ENCODE assay signal across 8 mouse cellular contexts in the genomic region with DNA sequence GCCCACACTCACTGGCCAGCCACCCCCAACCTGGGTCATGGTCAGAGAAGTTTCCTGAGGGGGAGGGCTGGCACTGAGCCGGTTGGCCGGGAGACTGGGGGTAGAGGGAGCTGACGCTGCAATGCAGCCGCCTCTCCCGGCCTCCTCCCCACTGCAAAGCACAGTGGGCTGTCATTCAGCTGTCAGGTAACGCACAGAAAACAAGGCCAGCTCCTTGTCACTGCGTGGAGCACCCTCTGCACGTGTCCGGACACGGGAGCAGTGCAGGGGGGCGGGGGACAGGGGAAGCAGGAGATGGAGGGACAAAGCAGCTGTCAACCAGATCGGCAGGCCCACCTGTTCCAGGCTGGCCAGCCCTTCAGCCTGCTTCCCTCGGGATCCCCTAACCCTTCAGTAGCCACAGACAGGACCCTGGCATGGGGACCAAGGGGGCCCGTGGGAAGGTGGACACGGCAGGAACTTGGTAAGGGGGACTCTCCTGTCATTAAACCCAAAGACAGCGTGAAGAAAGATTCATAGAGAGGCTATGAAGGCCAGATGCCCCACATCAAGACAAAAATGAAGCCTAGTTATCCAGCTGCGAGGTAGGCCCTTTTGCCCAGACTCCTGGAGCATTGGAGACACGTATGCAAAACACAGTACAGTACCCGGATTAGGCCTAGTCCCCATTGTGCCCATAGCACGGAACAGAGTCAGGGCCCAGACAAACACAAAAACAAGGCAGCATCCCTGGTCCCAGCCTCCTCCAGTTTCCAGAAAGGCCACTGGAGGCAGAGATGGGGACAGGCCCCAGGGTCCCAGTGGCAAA. TPM values are rescaled to one million over a fixed set of nuclear protein-coding genes. Genes with fewer than 3 reads are reported as not detected.
A peak's percentile ranks its signal among the peaks of the same experiment; 100 is the strongest.
DNase-seq lines count a peak whose midpoint lies in the region; ATAC-seq and TF ChIP-seq lines count a peak whose summit lies in the region.

No protein-coding gene starts in this region.

- peaks cover 29% of the 10 kb centered on the region for H3K4me1 ChIP-seq in forebrain, embryonic 15.5 days
- peaks cover 28% of the 10 kb centered on the region for H3K4me1 ChIP-seq in neural tube, embryonic 13.5 days (replicated peaks)

- ATAC-seq in forebrain, embryonic 15.5 days (replicated peaks), result peak; percentile 39
- ATAC-seq in neural tube, embryonic 13.5 days (ENCODE audit: low read depth), result peak; percentile 19
- ATAC-seq in erythroid progenitor cell, adult 5-6 weeks (replicated peaks; ENCODE audit: low FRiP score, poor library complexity, severe bottlenecking), result no peak

- H3K4me2 ChIP-seq in forebrain, embryonic 15.5 days (replicated peaks), result peak overlapping the region; percentile 83
- peak overlapping the region; percentile 89 for H3K4me2 ChIP-seq in neural tube, embryonic 13.5 days

- WGBS in forebrain, embryonic 15.5 days, result 27% methylated on average over 20 of the region's 20 CpGs
- 52% methylated on average over 20 of the region's 20 CpGs for WGBS in neural tube, embryonic 13.5 days

- no peaks in the 10 kb centered on the region for H3K27me3 ChIP-seq in forebrain, embryonic 15.5 days
- no peaks in the 10 kb centered on the region for H3K27me3 ChIP-seq in neural tube, embryonic 13.5 days

- peak overlapping the region; percentile 70 for H3K4me3 ChIP-seq in forebrain, embryonic 15.5 days
- peak overlapping the region; percentile 54 for H3K4me3 ChIP-seq in neural tube, embryonic 13.5 days

- DNase-seq in layer of hippocampus, postnatal 10 days (ENCODE audit: low spot score in 2 of 2), result peak; percentile 59 to 68
- DNase-seq in layer of hippocampus, adult 9-10 months (ENCODE audit: low spot score), result no peak
- peak; percentile 66 for DNase-seq in brain, embryonic 14.5 days (ENCODE audit: low read depth)
- DNase-seq in layer of hippocampus, postnatal 36 days, result peak; percentile 30 to 55
- no peak for DNase-seq in gastrocnemius, adult 18-20 months (ENCODE audit: low spot score)

- no peaks in the 10 kb centered on the region for H3K9me3 ChIP-seq in forebrain, embryonic 15.5 days
- no peaks in the 10 kb centered on the region for H3K9me3 ChIP-seq in neural tube, embryonic 13.5 days

- peak overlapping the region; percentile 80 for H3K9ac ChIP-seq in forebrain, embryonic 15.5 days (replicated peaks)
- peak overlapping the region; percentile 88 for H3K9ac ChIP-seq in neural tube, embryonic 13.5 days

- no peak for TF ChIP-seq CTCF in brain, embryonic 14.5 days (IDR thresholded peaks at IDR 0.05; ENCODE audit: borderline replicate concordance, extremely low read depth, insufficient read depth, insufficient read length)

- peaks cover 12% of the 10 kb centered on the region; the same call in 1 of the 2 replicates for H3K36me3 ChIP-seq in forebrain, embryonic 15.5 days
- H3K36me3 ChIP-seq in neural tube, embryonic 13.5 days, result peaks cover 16% of the 10 kb centered on the region; the same call in 1 of the 2 replicates

- no peak for TF ChIP-seq POLR2A in brain, embryonic 14.5 days (IDR thresholded peaks at IDR 0.05; ENCODE audit: borderline replicate concordance, extremely low read depth, insufficient read depth, insufficient read length, poor library complexity, severe bottlenecking)

- peak overlapping the region; percentile 63 for H3K27ac ChIP-seq in forebrain, embryonic 15.5 days (replicated peaks)
- H3K27ac ChIP-seq in neural tube, embryonic 13.5 days (replicated peaks), result 0 out of 2 replicates have a peak overlapping the region, but pooled peaks have one; percentile 9

RNA-seq across cellular contexts. Expression of a gene that starts 30.2 kb away (rescaled TPM):
- 1 to 10 TPM; 8.1 to 9.7 TPM for total RNA-seq in layer of hippocampus, postnatal 10 days (2021)
- 6.2 and 7.2 TPM in 2 replicates for polyA plus RNA-seq in brain, embryonic 14.5 days (2012; rRNA removed)
- polyA plus RNA-seq in forebrain, embryonic 15.5 days (2015; fragmentation: Nextera tagmentation; extraction: Ambion mirVana), result 3.8 and 4.3 TPM in 2 replicates
- total RNA-seq in layer of hippocampus, postnatal 36 days (2021), result 10 to 100 TPM; 11.5 to 11.8 TPM
- 3.7 and 4.6 TPM in 2 replicates for polyA plus RNA-seq in neural tube, embryonic 13.5 days (2015; fragmentation: Nextera tagmentation; extraction: Ambion mirVana)
- 71.7 and 73.8 TPM in 2 replicates for total RNA-seq in erythroid progenitor cell, adult 5-6 weeks (2015; ENCODE audit: low replicate concordance)
- 37.1 and 40.8 TPM in 2 replicates for total RNA-seq in erythroid progenitor cell, adult 5-6 weeks (2017; ENCODE audit: low replicate concordance)
- total RNA-seq in gastrocnemius, adult 18-20 months (2021), result 10 to 100 TPM; 15.5 to 23.8 TPM

RNA-seq across cellular contexts. Expression of a gene that starts 38.5 kb away (rescaled TPM):
- total RNA-seq in layer of hippocampus, postnatal 10 days (2021), result 10 to 100 TPM; 76.5 to 81.6 TPM
- 20.8 and 30.3 TPM in 2 replicates for polyA plus RNA-seq in brain, embryonic 14.5 days (2012; rRNA removed)
- polyA plus RNA-seq in forebrain, embryonic 15.5 days (2015; fragmentation: Nextera tagmentation; extraction: Ambion mirVana), result 7.3 and 7.6 TPM in 2 replicates
- 100 to 1,000 TPM; 152 to 158 TPM for total RNA-seq in layer of hippocampus, postnatal 36 days (2021)
- 6.7 and 7.0 TPM in 2 replicates for polyA plus RNA-seq in neural tube, embryonic 13.5 days (2015; fragmentation: Nextera tagmentation; extraction: Ambion mirVana)
- 0.42 TPM in 1 of 2 replicates, not detected in the other for total RNA-seq in erythroid progenitor cell, adult 5-6 weeks (2015; ENCODE audit: low replicate concordance)
- 0.08 TPM in 1 of 2 replicates, not detected in the other for total RNA-seq in erythroid progenitor cell, adult 5-6 weeks (2017; ENCODE audit: low replicate concordance)
- 10 to 100 TPM; 32.1 to 35.5 TPM for total RNA-seq in gastrocnemius, adult 18-20 months (2021)

Comparison
In these comparisons a context has a peak if more than half of its experiments do, and no peak if none do; other contexts are left out.
1. DNase-seq: peak in layer of hippocampus, postnatal 10 days (2 of 2), brain, embryonic 14.5 days (single experiment) and layer of hippocampus, postnatal 36 days (2 of 2); none in layer of hippocampus, adult 9-10 months (single experiment) and gastrocnemius, adult 18-20 months (single experiment).
2. RNA of a gene that starts 38.5 kb away (total RNA-seq): 152 to 158 TPM in layer of hippocampus, postnatal 36 days, 76.5 to 81.6 TPM in layer of hippocampus, postnatal 10 days and 32.1 to 35.5 TPM in gastrocnemius, adult 18-20 months; 0.08 to 0.42 TPM in erythroid progenitor cell, adult 5-6 weeks; every median in the first group is over 10 times any median in the second.